Mouse (Mus musculus) hindbrain, embryonic 16.5 days (tissue): ENCODE data around the gene Sla2. TPM values are rescaled to one million over a fixed set of nuclear protein-coding genes. Genes with fewer than 3 reads are reported as not detected.
"Not testable (repeated sequence)": the region's sequence is repeated elsewhere in the genome, so short reads cannot be mapped to it uniquely, and the experiment has no call there.

Source experiments
- ATAC-seq: fragments of 200-750 bp; cut with Nextera tagmentation; 2 replicates; pipeline ENCODE4 v1.8.0; 2017; ENCODE audit warnings: moderate TSS enrichment, moderate library complexity
- H3K27ac ChIP-seq: fragments of 300-500 bp; sonication (generic); 2 replicates; pipeline ENCODE4 v1.5.1; 2014; ENCODE audit warnings: low read depth, mild to moderate bottlenecking, control low read depth, low read length, moderate library complexity
- H3K27me3 ChIP-seq: fragments of 300-500 bp; sonication (generic); replicated peaks from 2 replicates; pipeline ENCODE4 v1.6.1; 2014; ENCODE audit warnings: low read length; ENCODE audit not compliant: control insufficient read depth, insufficient read depth
- H3K36me3 ChIP-seq: fragments of 300-500 bp; sonication (generic); 2 replicates; pipeline ENCODE4 v1.6.1; 2014; ENCODE audit warnings: mild to moderate bottlenecking, low read length, moderate library complexity, mixed read lengths; ENCODE audit not compliant: control insufficient read depth, insufficient read depth
- H3K4me1 ChIP-seq: fragments of 300-500 bp; sonication (generic); 2 replicates; pipeline ENCODE4 v1.6.1; 2014; ENCODE audit warnings: low read depth, low read length; ENCODE audit not compliant: control insufficient read depth, insufficient read depth
- H3K4me2 ChIP-seq: fragments of 300-500 bp; sonication (generic); 2 replicates; pipeline ENCODE4 v1.6.1; 2014; ENCODE audit warnings: mild to moderate bottlenecking, low read length, control low read depth, moderate library complexity
- H3K4me3 ChIP-seq: fragments of 300-500 bp; sonication (generic); 2 replicates; pipeline ENCODE4 v1.5.1; 2014; ENCODE audit warnings: mild to moderate bottlenecking, low read length, control low read depth, moderate library complexity
- H3K9ac ChIP-seq: fragments of 300-500 bp; sonication (generic); 2 replicates; pipeline ENCODE4 v1.6.1; 2014; ENCODE audit warnings: low read depth, mild to moderate bottlenecking, control low read depth, low read length, moderate library complexity
- H3K9me3 ChIP-seq: fragments of 300-500 bp; sonication (generic); 2 replicates; pipeline ENCODE4 v1.6.1; 2014; ENCODE audit warnings: mild to moderate bottlenecking, low read length, moderate library complexity; ENCODE audit not compliant: control insufficient read depth
- WGBS: fragments of 180-500 bp; shearing (Covaris S2); extraction: QIAGEN DNeasy Blood & Tissue Kit; methylation state at CpG from one replicate; pipeline ENCODE4 v1.1.7; 2014; 5-methylcytosine and 5-hydroxymethylcytosine counted together
- polyA plus RNA-seq: library from polyadenylated mRNA; unstranded; fragments of >200 nt; fragmentation: Nextera tagmentation; extraction: Ambion mirVana; gene quantifications from 2 replicates; pipeline ENCODE4 v1.2.1, GENCODE M21; 2015

Gene Sla2
- polyA plus RNA-seq, 1 experiment from 2014 or later = 0.21 TPM

- Histone ChIP-seq H3K4me1 (peaks cover 29% of the 10 kb centered on the region), H3K36me3 (no peaks in the 10 kb centered on the region)
- 2% methylated on average over 56 of the region's 61 CpGs for WGBS
These were observed 47.4 kb downstream of the Sla2 start, which contains the start of gene Tgif2 for GRCm38 (mm10) chr2:156839319-156840191. Gene Tgif2 (plus strand): TSS chr2:156840007.

GRCm38 (mm10) chr2:156838839-156839238, 48.2 kb downstream of the Sla2 start:
- H3K9ac ChIP-seq = no peak overlapping the region
- WGBS = 59% methylated on average over 6 of the region's 6 CpGs
- no peak for ATAC-seq
- peaks cover 26% of the 10 kb centered on the region for H3K4me1 ChIP-seq
- no peak overlapping the region; the same call in 1 of the 2 replicates for H3K4me2 ChIP-seq
- no peaks in the 10 kb centered on the region for H3K9me3 ChIP-seq
- peaks cover 19% of the 10 kb centered on the region for H3K27me3 ChIP-seq
- no peaks in the 10 kb centered on the region for H3K36me3 ChIP-seq
- H3K27ac ChIP-seq = no peak overlapping the region
- no peak overlapping the region for H3K4me3 ChIP-seq

More at GRCm38 (mm10) chr2:156839319-156840191, 47.4 kb downstream of the Sla2 start, which contains the start of gene Tgif2:
- peak; percentile 69 for ATAC-seq
- H3K27ac ChIP-seq = peak within 1 kb of the TSS; percentile 84
- H3K9ac ChIP-seq = peak within 1 kb of the TSS; percentile 74
- H3K4me3 ChIP-seq = peak within 1 kb of the TSS; percentile 66
- peak within 1 kb of the TSS; percentile 98 for H3K4me2 ChIP-seq
- H3K9me3 ChIP-seq = no peaks in the 10 kb centered on the region
- peaks cover 19% of the 10 kb centered on the region for H3K27me3 ChIP-seq

- Histone ChIP-seq H3K9ac (no peak overlapping the region), H3K4me3 (no peak overlapping the region), H3K4me2 (no peak overlapping the region), H3K27ac (no peak overlapping the region), H3K36me3 (0 out of 2 replicates have a peak, but pooled peaks cover 3% of the 10 kb centered on the region), H3K9me3 (peaks cover 7% of the 10 kb centered on the region), H3K27me3 (no peaks in the 10 kb centered on the region), H3K4me1 (no peaks in the 10 kb centered on the region)
- WGBS = 94% methylated on average over 11 of the region's 11 CpGs
- no peak for ATAC-seq
These were observed 52.7 kb downstream of the Sla2 start for GRCm38 (mm10) chr2:156834336-156834735.

- H3K4me1 ChIP-seq, H3K27me3 ChIP-seq, H3K27ac ChIP-seq, H3K4me3 ChIP-seq, H3K4me2 ChIP-seq, H3K9ac ChIP-seq, H3K36me3 ChIP-seq, H3K9me3 ChIP-seq, ATAC-seq: not testable (repeated sequence)
- WGBS = 85% methylated on average over 6 of the region's 6 CpGs
These were observed 61.9 kb downstream of the Sla2 start for GRCm38 (mm10) chr2:156825128-156825527.

Other genes starting within 250 kb of the Sla2 start
- 46.9 and 52.0 TPM in 2 replicates for gene Myl9, start 111.8 kb downstream of the Sla2 start, polyA plus RNA-seq
- 16.0 and 20.4 TPM in 2 replicates for gene Tgif2, start 47.2 kb downstream of the Sla2 start, polyA plus RNA-seq
- 6.9 and 8.1 TPM in 2 replicates for gene 4930518I15Rik, start 29.2 kb downstream of the Sla2 start, polyA plus RNA-seq
- 138 and 151 TPM in 2 replicates for gene Rab5if, start 24.1 kb downstream of the Sla2 start, polyA plus RNA-seq
- 168 and 181 TPM in 2 replicates for gene Ndrg3, start 104.9 kb upstream of the Sla2 start, polyA plus RNA-seq
- 10.5 and 11.6 TPM in 2 replicates for gene Dsn1, start 120.0 kb upstream of the Sla2 start, polyA plus RNA-seq
- 4.4 and 4.6 TPM in 2 replicates for gene Soga1, start 192.1 kb upstream of the Sla2 start, polyA plus RNA-seq
- gene Tldc2, start 199.9 kb upstream of the Sla2 start, polyA plus RNA-seq = not detected in 2 replicates
- 9.5 and 11.1 TPM in 2 replicates for gene Samhd1, start 248.1 kb upstream of the Sla2 start, polyA plus RNA-seq